Mouse (Mus musculus): ENCODE measurements around the gene Stat3. TPM values are rescaled to one million over a fixed set of nuclear protein-coding genes. Genes with fewer than 3 reads are reported as not detected.

Stat3 gene
- total RNA-seq, 2 experiments from 2014 or later: 32.4 to 36.7 TPM

DNA sequence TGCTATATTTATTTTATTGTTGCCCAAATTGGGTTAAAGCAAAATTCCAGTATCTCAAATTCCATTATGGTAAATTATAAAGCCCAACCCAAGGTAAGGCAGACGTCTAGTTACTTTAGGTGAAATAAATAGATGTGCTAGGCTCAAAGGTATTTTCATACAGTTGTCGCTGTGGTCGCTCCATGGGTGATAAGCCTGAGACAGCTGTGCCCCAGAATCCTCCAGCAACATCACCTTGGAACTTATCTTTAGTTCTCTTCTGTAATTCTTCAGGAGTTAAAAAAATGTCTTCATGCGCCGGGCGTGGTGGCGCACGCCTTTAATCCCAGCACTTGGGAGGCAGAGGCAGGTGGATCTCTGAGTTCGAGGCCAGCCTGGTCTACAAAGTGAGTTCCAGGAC, 100.4 kb downstream of the Stat3 start:
- intact Hi-C loops (cut with DNase I): no loop called here
- DNase-seq: no peak

DNA sequence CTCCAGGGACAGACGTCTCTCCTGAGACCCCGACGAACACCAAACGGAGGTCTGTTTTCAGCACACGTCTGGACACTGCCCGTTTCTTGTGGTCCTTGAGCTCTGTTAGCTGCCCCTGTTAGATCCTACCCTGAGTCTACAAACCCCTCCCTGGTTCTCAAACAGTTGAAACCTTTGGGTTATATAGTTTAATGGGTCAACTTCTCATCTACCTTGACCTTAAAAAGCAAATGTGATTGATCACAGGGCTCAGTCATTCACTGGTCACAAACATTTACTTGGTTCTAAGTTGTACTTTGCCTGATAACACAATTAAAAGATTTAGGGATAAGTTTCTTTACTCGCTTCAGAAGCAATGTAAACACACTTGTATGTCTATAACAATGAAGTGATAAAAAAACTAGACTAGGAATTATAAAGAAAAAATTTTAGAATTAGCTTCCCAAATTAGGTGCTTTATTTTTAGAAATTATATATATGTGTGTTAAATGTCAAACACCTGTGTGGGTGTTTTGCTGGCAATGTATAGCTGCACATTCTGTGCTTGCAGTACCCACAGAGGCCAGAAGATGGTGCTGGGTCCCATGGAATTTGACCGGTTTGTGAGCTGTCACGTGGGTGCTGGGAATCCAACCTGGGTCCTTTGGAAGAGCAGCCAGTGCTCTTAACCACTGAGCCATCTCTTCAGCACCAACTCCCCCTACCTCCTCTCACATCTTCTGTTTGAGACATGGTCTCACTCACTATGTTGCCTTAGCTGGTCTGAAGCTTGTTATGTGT, 102.2 kb downstream of the Stat3 start:
- intact Hi-C loops (cut with DNase I): no loop called here

More for the DNA sequence above, 102.2 kb downstream of the Stat3 start:
- DNase-seq: no peak

Other genes with a start within 250 kb of the Stat3 start
- gene Zfp385c, start 247.1 kb downstream of the Stat3 start, total RNA-seq (2021): under 1 TPM in 1 of 2 experiments, not detected in 1; 0.12 TPM
- gene Dhx58, start 235.3 kb downstream of the Stat3 start, total RNA-seq (2021): 1 to 10 TPM; 3.4 to 3.5 TPM
- 10 to 100 TPM; 68.7 to 71.8 TPM for gene Kat2a, start 227.1 kb downstream of the Stat3 start, total RNA-seq (2021)
- gene Hspb9, start 225.7 kb downstream of the Stat3 start, total RNA-seq (2021): not detected
- gene Rab5c, start 201.3 kb downstream of the Stat3 start, total RNA-seq (2021): 100 to 1,000 TPM; 168 to 174 TPM
- 10 to 100 TPM; 11.2 to 12.4 TPM for gene Kcnh4, start 179.6 kb downstream of the Stat3 start, total RNA-seq (2021)
- gene Hcrt, start 176.6 kb downstream of the Stat3 start, total RNA-seq (2021): not detected
- 1 to 10 TPM; 5.5 to 7.2 TPM for gene Ghdc, start 168.6 kb downstream of the Stat3 start, total RNA-seq (2021)
- 10 to 100 TPM in 1 of 2 experiments, 1 to 10 TPM in 1; 9.6 to 11.8 TPM for gene Stat5b, start 88.8 kb downstream of the Stat3 start, total RNA-seq (2021)
- 1 to 10 TPM in 1 of 2 experiments, under 1 TPM in 1; 0.98 to 1.2 TPM for gene Stat5a, start 80.2 kb downstream of the Stat3 start, total RNA-seq (2021)
- 10 to 100 TPM; 22.6 to 22.8 TPM for gene Cavin1, start 31.3 kb upstream of the Stat3 start, total RNA-seq (2021)
- gene Atp6v0a1, start 69.9 kb upstream of the Stat3 start, total RNA-seq (2021): 100 to 1,000 TPM; 257 to 302 TPM
- 1 to 10 TPM; 8.3 to 9.6 TPM for gene Naglu, start 130.5 kb upstream of the Stat3 start, total RNA-seq (2021)
- under 1 TPM; 0.52 to 0.76 TPM for gene Hsd17b1, start 138.9 kb upstream of the Stat3 start, total RNA-seq (2021)
- gene Coasy, start 143.0 kb upstream of the Stat3 start, total RNA-seq (2021): 10 to 100 TPM; 28.3 to 32.0 TPM
- gene Mlx, start 147.7 kb upstream of the Stat3 start, total RNA-seq (2021): 10 to 100 TPM; 39.0 to 47.3 TPM
- gene Psmc3ip, start 155.9 kb upstream of the Stat3 start, total RNA-seq (2021): 1 to 10 TPM; 7.7 to 9.1 TPM
- gene Retreg3, start 180.4 kb upstream of the Stat3 start, total RNA-seq (2021): 10 to 100 TPM; 48.9 to 49.2 TPM
- 10 to 100 TPM; 42.9 TPM for gene Tubg1, start 180.4 kb upstream of the Stat3 start, total RNA-seq (2021)
- 10 to 100 TPM; 38.6 to 41.6 TPM for gene Tubg2, start 216.4 kb upstream of the Stat3 start, total RNA-seq (2021)
- 1 to 10 TPM; 4.8 to 7.4 TPM for gene Cntnap1, start 231.0 kb upstream of the Stat3 start, total RNA-seq (2021)
- 1 to 10 TPM; 5.6 to 6.1 TPM for gene Plekhh3, start 231.8 kb upstream of the Stat3 start, total RNA-seq (2021)
- not detected for gene Ccr10, start 235.9 kb upstream of the Stat3 start, total RNA-seq (2021)

Data from left cerebral cortex, postnatal 4 days (tissue).